Comparison of ENCODE assay signal across 8 mouse cellular contexts in genomic region chr4:133370298-133371274, GRCm38 (mm10). TPM values are rescaled to one million over a fixed set of nuclear protein-coding genes. Genes with fewer than 3 reads are reported as not detected.
DNase-seq lines count a peak whose midpoint lies in the region; ATAC-seq and TF ChIP-seq lines count a peak whose summit lies in the region.

No protein-coding gene starts in this region.

- 0 out of 2 replicates have a peak overlapping the region, but pooled peaks have one; percentile 3 for H3K27ac ChIP-seq in liver, adult 2 months (replicated peaks; ENCODE audit: insufficient read depth, low read depth, low read length)
- H3K27ac ChIP-seq in forebrain, embryonic 10.5 days: peak overlapping the region; percentile 94
- H3K27ac ChIP-seq in liver, embryonic 11.5 days (ENCODE audit: low read depth, low read length): peak overlapping the region; percentile 74; the same call in 1 of the 2 replicates
- peak overlapping the region; percentile 87 for H3K27ac ChIP-seq in stomach, embryonic 16.5 days (ENCODE audit: low read length)

- 56% methylated on average over 22 of the region's 22 CpGs for WGBS in liver, adult 2 months
- 78% methylated on average over 22 of the region's 22 CpGs for WGBS in forebrain, embryonic 10.5 days
- 55% methylated on average over 22 of the region's 22 CpGs for WGBS in liver, embryonic 11.5 days
- WGBS in stomach, embryonic 16.5 days: 60% methylated on average over 22 of the region's 22 CpGs

- no peak for ATAC-seq in liver, embryonic 11.5 days (replicated peaks; ENCODE audit: low FRiP score)
- ATAC-seq in stomach, embryonic 16.5 days (ENCODE audit: insufficient read depth, low FRiP score): no peak

- H3K4me1 ChIP-seq in liver, adult 2 months (ENCODE audit: control insufficient read depth, insufficient read depth, low read length): peaks cover 23% of the 10 kb centered on the region
- H3K4me1 ChIP-seq in forebrain, embryonic 10.5 days: peaks cover 53% of the 10 kb centered on the region
- H3K4me1 ChIP-seq in liver, embryonic 11.5 days (replicated peaks; ENCODE audit: control insufficient read depth, insufficient read depth, low read length): peaks cover 52% of the 10 kb centered on the region
- peaks cover 40% of the 10 kb centered on the region for H3K4me1 ChIP-seq in stomach, embryonic 16.5 days (ENCODE audit: control insufficient read depth, insufficient read depth, low read length)

- TF ChIP-seq CTCF in liver, adult 2 months (IDR thresholded peaks at IDR 0.05; ENCODE audit: low read depth, low read length): no peak

- peaks cover 39% of the 10 kb centered on the region; the same call in 1 of the 2 replicates for H3K79me2 ChIP-seq in liver, adult 2 months (ENCODE audit: control insufficient read depth, insufficient read depth, low read length)

- H3K36me3 ChIP-seq in liver, adult 2 months (ENCODE audit: control insufficient read depth, insufficient read depth, low read length): no peaks in the 10 kb centered on the region
- peaks cover 12% of the 10 kb centered on the region for H3K36me3 ChIP-seq in forebrain, embryonic 10.5 days (replicated peaks)
- 0 out of 2 replicates have a peak, but pooled peaks cover 3% of the 10 kb centered on the region for H3K36me3 ChIP-seq in liver, embryonic 11.5 days (ENCODE audit: control insufficient read depth, insufficient read depth, low read length)
- H3K36me3 ChIP-seq in stomach, embryonic 16.5 days (ENCODE audit: control insufficient read depth, insufficient read depth, low read length): peaks cover 4% of the 10 kb centered on the region; the same call in 1 of the 2 replicates

- peak overlapping the region; percentile 97 for H3K9ac ChIP-seq in liver, adult 2 months (ENCODE audit: low read depth, low read length)
- peak overlapping the region; percentile 92 for H3K9ac ChIP-seq in liver, embryonic 11.5 days (ENCODE audit: low read depth, low read length)
- H3K9ac ChIP-seq in stomach, embryonic 16.5 days (ENCODE audit: low read length): peak overlapping the region; percentile 95

- no peaks in the 10 kb centered on the region for H3K27me3 ChIP-seq in liver, adult 2 months (ENCODE audit: control insufficient read depth, insufficient read depth, low read length)
- no peaks in the 10 kb centered on the region for H3K27me3 ChIP-seq in forebrain, embryonic 10.5 days (ENCODE audit: poor library complexity, severe bottlenecking)
- no peaks in the 10 kb centered on the region for H3K27me3 ChIP-seq in liver, embryonic 11.5 days (replicated peaks; ENCODE audit: control insufficient read depth, insufficient read depth, low read length)
- H3K27me3 ChIP-seq in stomach, embryonic 16.5 days (ENCODE audit: control insufficient read depth, insufficient read depth, low read length): no peaks in the 10 kb centered on the region

- no peak for TF ChIP-seq POLR2A in liver, adult 2 months (IDR thresholded peaks at IDR 0.05; ENCODE audit: extremely low read depth, insufficient read depth, low read length)

- H3K4me3 ChIP-seq in liver, adult 2 months (ENCODE audit: insufficient read depth, low read depth, low read length): peak overlapping the region; percentile 97
- peak overlapping the region; percentile 75 for H3K4me3 ChIP-seq in forebrain, embryonic 10.5 days
- peak overlapping the region; percentile 91 for H3K4me3 ChIP-seq in liver, embryonic 11.5 days (ENCODE audit: low read depth, low read length)
- peak overlapping the region; percentile 87 for H3K4me3 ChIP-seq in stomach, embryonic 16.5 days (replicated peaks; ENCODE audit: low read length)

- DNase-seq in liver, adult 2 months (ENCODE audit: extremely low read depth, low read depth, low spot score): no peak
- DNase-seq in liver: no peak
- peak; percentile 40 for DNase-seq in NIH3T3 (ENCODE audit: low read depth)
- DNase-seq in forebrain, embryonic 10.5 days (ENCODE audit: extremely low spot score, low spot score): no peak
- DNase-seq in liver, embryonic 11.5 days (ENCODE audit: low spot score): no peak
- DNase-seq in adrenal gland, postnatal 36 days: no peak
- DNase-seq in urinary bladder, adult 18-20 months (ENCODE audit: low spot score in 2 of 2): no peak

- no peaks in the 10 kb centered on the region for H3K9me3 ChIP-seq in forebrain, embryonic 10.5 days
- H3K9me3 ChIP-seq in liver, embryonic 11.5 days (ENCODE audit: control insufficient read depth, low read length): no peaks in the 10 kb centered on the region; the same call in 1 of the 2 replicates
- no peaks in the 10 kb centered on the region for H3K9me3 ChIP-seq in stomach, embryonic 16.5 days (replicated peaks; ENCODE audit: control insufficient read depth, low read length)

- H3K4me2 ChIP-seq in liver, embryonic 11.5 days: peak overlapping the region; percentile 95
- peak overlapping the region; percentile 91 for H3K4me2 ChIP-seq in stomach, embryonic 16.5 days (ENCODE audit: low read depth, low read length)

RNA-seq across cellular contexts. Expression of gene Slc9a1, which starts 1.1 kb away (rescaled TPM):
- total RNA-seq in liver, adult 2 months (2014; rRNA removed): 1.5 and 2.9 TPM in 2 replicates
- 5.6 and 9.2 TPM in 2 replicates for polyA plus RNA-seq in liver, adult 2 months (2012; rRNA removed)
- polyA plus RNA-seq in forebrain, embryonic 10.5 days (2016; fragmentation: Nextera tagmentation; extraction: Ambion mirVana): 7.9 and 8.1 TPM in 2 replicates
- polyA plus RNA-seq in liver, embryonic 11.5 days (2014; fragmentation: Nextera tagmentation; extraction: Ambion mirVana): 6.9 and 7.7 TPM in 2 replicates
- 10.1 and 10.7 TPM in 2 replicates for polyA plus RNA-seq in stomach, embryonic 16.5 days (2015; fragmentation: Nextera tagmentation; extraction: Ambion mirVana)
- 10 to 100 TPM; 48.6 to 54.2 TPM for total RNA-seq in adrenal gland, postnatal 36 days (2021)

RNA-seq across cellular contexts. Expression of gene Wdtc1, which starts 17.3 kb away (rescaled TPM):
- total RNA-seq in liver, adult 2 months (2014; rRNA removed): 20.6 and 35.5 TPM in 2 replicates
- polyA plus RNA-seq in liver, adult 2 months (2012; rRNA removed): 83.3 and 105 TPM in 2 replicates
- polyA plus RNA-seq in forebrain, embryonic 10.5 days (2016; fragmentation: Nextera tagmentation; extraction: Ambion mirVana): 16.8 and 17.0 TPM in 2 replicates
- 14.0 and 14.5 TPM in 2 replicates for polyA plus RNA-seq in liver, embryonic 11.5 days (2014; fragmentation: Nextera tagmentation; extraction: Ambion mirVana)
- polyA plus RNA-seq in stomach, embryonic 16.5 days (2015; fragmentation: Nextera tagmentation; extraction: Ambion mirVana): 12.9 and 14.8 TPM in 2 replicates
- 10 to 100 TPM; 44.6 to 63.8 TPM for total RNA-seq in adrenal gland, postnatal 36 days (2021)

Comparison
In these comparisons a context has a peak if more than half of its experiments do, and no peak if none do; other contexts are left out.
1. H3K27ac ChIP-seq: peak in every context shown above with its lines; median percentile 94 in forebrain, embryonic 10.5 days; 87 in stomach, embryonic 16.5 days; 74 in liver, embryonic 11.5 days; 3 in liver, adult 2 months.